Mouse (Mus musculus) left cerebral cortex, postnatal 10 days (tissue): ENCODE measurements at regions not wholly inside any gene's neighbourhood (a gene's known extent, or its start where the extent isn't known, plus 50 kb on each side); places are given as distances from the start of the nearest gene placed in this dataset.
A peak's percentile ranks its signal among the peaks of the same experiment; 100 is the strongest.

Experiments used
- DNase-seq, 2 experiments: peaks; one replicate each; pipeline ENCODE4 v3.0.0; 2021 to 2022; ENCODE audit warnings: low spot score in 2 of 2, mixed read lengths in 1 of 2; ENCODE audit errors: extremely low spot score in 1 of 2
- intact Hi-C: fragments of 180-260 bp; cut with DNase I; formaldehyde crosslinking; loops from one replicate; pipeline ENCODE4 v1.15.1; 2025

GRCm38 (mm10) chr2:178745296-178746015 is 315.1 kb downstream of the Cdh26 start:
- DNase-seq = no peak
- intact Hi-C loops = no loop called here

GRCm38 (mm10) chr2:178751247-178751646 is 320.9 kb downstream of the Cdh26 start:
- DNase-seq = no peak
- intact Hi-C loops = no loop called here

- intact Hi-C loops = no loop called here
- DNase-seq = peak; percentile 64 to 66
Measured at GRCm38 (mm10) chr2:178758366-178758765, 328.0 kb downstream of the Cdh26 start.

DNA sequence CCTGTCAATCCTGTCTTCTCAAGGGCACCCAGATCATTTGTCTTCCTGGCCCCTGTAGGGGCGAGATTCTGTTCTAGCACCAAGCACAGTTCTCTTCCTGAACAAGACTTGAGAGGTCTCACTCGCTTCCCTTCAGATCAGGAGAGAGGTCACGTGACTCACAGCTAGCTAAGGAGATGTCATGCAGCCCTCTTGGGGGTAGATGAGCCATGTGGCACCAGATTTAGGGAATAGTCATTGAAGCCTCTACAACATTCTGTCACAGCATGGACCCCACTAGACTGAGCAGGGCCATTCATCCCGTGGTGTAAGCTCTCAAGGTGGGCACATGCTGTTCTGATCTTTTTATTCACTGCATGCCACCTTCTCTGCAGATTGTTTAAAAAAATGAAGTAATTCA is 338.2 kb downstream of the Cdh26 start:
- intact Hi-C loops = no loop called here
- no peak for DNase-seq

GRCm38 (mm10) chr2:178769001-178769400 is 338.7 kb downstream of the Cdh26 start:
- DNase-seq = no peak
- intact Hi-C loops = no loop called here

DNA sequence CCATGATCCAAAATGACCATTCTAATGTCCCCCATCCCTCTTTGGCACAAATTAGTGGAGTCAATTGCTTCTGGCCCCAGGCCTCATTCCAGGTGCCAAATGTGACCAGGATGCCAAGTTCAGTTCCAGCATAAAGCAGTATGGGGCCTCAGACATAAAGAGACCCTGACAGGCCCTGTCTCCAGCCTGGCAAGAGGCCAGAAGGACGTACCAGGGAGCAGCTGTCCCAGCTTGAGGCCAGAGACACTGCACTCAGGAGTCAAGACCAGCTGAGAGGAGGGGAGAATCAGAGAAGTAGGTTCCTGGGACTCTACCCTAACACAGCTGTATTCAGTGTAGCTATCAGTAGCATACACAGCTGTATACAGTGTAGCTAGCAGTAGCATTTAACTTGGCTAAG is 341.1 kb downstream of the Cdh26 start:
- peak in 1 of 2 experiments; percentile 46 for DNase-seq
- intact Hi-C loops = no loop called here

GRCm38 (mm10) chr2:178771881-178772280 is 341.6 kb downstream of the Cdh26 start:
- no peak for DNase-seq
- intact Hi-C loops = no loop called here

- no peak for DNase-seq
- intact Hi-C loops = no loop called here
Measured at GRCm38 (mm10) chr2:178784822-178785589, 354.7 kb downstream of the Cdh26 start.

DNA sequence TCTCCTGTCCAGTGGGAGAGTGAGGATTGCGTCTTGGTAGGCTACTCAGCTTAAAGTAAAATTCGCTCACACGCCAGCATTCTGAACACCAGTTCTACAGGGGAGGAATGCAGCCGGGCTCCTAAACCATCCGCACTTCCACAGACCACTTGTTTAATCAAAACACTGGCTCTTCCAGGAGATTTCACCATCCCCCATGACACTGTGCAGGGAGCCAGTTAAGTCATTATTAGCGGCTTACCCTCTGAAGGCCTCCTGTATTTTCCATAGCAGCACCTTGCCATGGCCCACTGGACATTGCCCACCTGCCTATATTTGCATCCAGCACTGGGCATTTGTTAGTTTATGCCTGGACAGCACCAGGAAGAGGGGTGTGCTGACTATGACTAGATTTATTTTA is 355.5 kb downstream of the Cdh26 start:
- intact Hi-C loops = no loop called here
- no peak for DNase-seq

- intact Hi-C loops = no loop called here
Measured at GRCm38 (mm10) chr2:178795841-178796240, 365.5 kb downstream of the Cdh26 start.

DNA sequence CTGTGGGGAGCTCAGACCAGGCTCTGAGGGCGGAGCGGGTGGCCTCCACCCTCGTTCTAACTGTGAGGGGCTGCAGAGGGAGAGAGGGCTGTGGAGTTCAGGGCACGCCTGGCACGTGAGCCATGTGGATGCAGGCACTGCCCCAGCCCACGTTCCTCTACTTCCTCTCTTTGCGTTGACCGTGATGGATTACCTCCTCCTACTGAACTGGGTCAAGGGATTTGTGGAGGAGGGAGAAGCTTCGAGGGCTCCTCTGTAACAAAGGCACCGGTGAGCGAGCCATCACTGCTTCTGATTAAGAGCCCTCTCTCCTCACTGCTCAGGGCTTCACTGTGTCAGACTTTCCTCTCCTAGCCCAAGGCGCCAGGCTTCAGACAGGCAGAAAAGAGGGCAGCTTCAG is 371.1 kb downstream of the Cdh26 start:
- DNase-seq = no peak
- intact Hi-C loops = no loop called here

More at GRCm38 (mm10) chr2:178795841-178796240, 365.5 kb downstream of the Cdh26 start:
- no peak for DNase-seq

DNA sequence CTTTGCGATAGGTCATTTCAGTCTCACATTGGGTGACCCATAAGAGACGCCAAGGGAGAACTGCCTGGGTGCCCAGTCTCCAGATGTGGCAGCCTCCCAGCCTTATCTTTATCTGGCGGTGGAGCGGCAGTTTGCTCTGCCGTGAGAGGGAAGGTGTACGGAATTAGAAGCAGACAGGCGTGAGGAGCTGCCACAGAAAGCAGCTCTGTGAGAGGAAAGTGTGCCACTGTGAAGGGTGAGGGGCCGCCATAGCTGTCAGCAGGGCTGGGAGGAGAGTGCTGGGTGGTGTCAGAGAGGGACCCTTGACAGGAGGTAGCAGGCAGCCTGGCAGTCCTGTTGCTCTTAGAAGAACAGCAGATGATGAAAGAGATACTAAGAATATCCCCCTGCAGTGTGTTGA is 375.0 kb downstream of the Cdh26 start:
- DNase-seq = no peak
- intact Hi-C loops = no loop called here

GRCm38 (mm10) chr2:178821552-178821951 is 391.2 kb downstream of the Cdh26 start:
- intact Hi-C loops = no loop called here
- DNase-seq = no peak

DNA sequence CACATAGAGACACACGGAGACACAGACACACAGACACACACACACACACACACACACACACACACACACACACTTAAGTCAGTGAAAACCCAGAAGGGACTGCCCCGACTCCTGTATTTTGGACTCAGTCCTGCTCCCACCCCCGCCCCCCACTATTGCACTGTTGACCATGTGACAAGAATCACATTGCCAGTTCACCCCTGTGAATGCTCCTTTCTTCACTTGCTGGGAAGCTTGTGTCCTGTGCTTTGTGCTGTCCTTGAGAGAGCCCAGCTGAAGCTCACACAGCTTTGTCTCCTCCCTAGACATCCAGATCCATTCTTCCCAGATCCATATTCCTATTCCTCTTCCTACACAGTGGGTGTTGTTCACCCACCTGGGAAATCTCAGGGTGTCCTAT is 400.0 kb downstream of the Cdh26 start:
- intact Hi-C loops = no loop called here
- DNase-seq = no peak

- intact Hi-C loops = no loop called here
- DNase-seq = no peak
Measured at GRCm38 (mm10) chr2:178834986-178835385, 404.7 kb downstream of the Cdh26 start.

DNA sequence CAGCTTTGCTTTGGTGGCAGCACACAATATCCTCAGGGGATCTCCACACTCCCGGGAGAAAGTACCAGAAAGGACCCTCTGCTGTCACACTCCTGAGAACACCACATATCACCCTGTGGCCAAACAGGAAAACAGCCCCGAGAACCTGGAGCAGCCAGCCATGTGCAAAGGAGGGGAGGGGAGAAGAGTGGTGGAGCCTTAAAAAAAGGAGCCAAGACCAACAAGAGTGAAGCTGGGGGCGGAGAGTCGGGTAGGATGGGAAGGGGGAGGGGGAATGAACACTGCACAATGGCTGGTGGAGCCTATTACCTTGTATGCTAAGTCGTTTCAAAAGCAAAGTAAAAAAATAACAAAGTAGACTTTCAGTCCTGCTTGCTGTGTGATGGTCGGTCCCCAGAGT is 408.2 kb downstream of the Cdh26 start:
- DNase-seq = no peak

GRCm38 (mm10) chr2:178840975-178841374 is 410.6 kb downstream of the Cdh26 start:
- intact Hi-C loops = no loop called here
- peak in 1 of 2 experiments; percentile 53 for DNase-seq

More for the DNA sequence above, 408.2 kb downstream of the Cdh26 start:
- intact Hi-C loops = no loop called here

DNA sequence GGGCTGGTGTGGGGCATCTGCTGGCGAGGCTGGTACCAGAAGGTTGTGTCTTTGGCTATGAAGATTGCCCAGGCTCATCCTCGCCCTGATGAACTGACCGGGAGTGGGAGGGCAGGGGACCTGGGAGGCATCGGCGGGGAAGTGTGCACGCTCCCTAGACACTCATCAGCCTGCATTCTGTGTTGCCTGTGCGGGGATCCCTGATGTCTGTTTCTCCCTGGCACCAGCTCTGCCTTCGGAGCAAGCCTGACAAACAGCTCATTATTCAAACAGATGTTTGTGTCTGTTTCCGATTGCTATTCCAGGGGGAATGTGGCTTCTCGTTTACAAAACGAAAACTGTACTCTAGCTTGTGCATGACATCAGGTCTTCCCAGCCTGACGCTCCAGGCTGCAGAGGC is 412.3 kb downstream of the Cdh26 start:
- no peak for DNase-seq
- intact Hi-C loops = no loop called here

DNA sequence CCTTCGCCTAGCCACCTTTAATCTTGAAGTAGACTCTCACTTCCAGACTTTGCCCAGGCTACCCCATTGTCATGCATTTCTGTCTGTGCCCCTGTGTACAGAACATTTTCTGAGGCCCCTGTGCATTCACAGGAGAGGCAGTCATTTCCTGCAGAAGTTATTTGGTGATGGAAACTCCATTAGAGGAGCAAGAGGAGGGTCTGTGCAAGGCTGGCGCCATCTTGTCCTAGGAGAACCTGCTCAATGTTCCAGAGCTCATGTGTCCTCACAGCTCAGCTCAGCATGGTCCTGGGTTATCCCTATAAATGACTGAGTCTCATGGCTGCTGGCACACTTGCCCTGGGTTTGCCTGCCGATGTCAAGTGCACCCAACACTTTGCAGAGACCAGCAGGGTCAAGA is 413.1 kb downstream of the Cdh26 start:
- no peak for DNase-seq
- intact Hi-C loops = no loop called here

DNA sequence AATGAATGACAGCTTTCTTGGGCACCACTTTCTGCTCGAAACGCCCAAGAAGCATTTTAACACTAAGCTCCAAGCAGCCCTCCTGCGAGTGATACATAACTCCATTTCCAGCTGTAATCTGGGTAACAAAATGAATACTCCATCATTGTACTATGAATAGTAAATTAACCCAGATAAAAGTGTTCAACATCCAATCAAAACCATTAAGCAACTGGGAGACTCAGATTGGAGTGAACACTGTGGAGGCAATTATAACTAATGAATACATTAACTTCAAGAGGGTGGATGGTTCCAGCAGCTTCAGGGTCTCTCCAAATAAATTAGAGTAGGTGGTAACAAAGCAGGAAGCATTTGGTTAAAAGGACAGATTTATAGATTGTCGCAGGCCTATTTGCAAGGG is 414.2 kb downstream of the Cdh26 start:
- no peak for DNase-seq
- intact Hi-C loops = no loop called here
